Mouse (Mus musculus): ENCODE measurements around the gene Abraxas2. TPM values are rescaled to one million over a fixed set of nuclear protein-coding genes. Genes with fewer than 3 reads are reported as not detected.

The Abraxas2 gene
- 10 to 100 TPM; 26.6 to 27.8 TPM for total RNA-seq (2021)
- long read RNA-seq, transcript Abraxas2-201 (9 exons, 2,892 nt): major isoform, 47 of 55 reads
- long read RNA-seq, partial matches to known transcripts: 0 of 55 reads
- long read RNA-seq, other reads (novel, unspliced or antisense): 4 of 55 reads

GRCm38 (mm10) chr7:132859042-132859958 lies at the start of gene Abraxas2:
Gene Abraxas2 (plus strand): TSS chr7:132859225.
- peak; percentile 87 to 92 for DNase-seq (ENCODE audit: low spot score in 2 of 2)

GRCm38 (mm10) chr7:132809721-132810120 lies 49.3 kb upstream of the Abraxas2 start:
- no peak for DNase-seq (ENCODE audit: low spot score in 2 of 2)

- DNase-seq (ENCODE audit: low spot score in 2 of 2): peak in 1 of 2 experiments; percentile 72
These were observed 48.7 kb upstream of the Abraxas2 start for GRCm38 (mm10) chr7:132810368-132810767.

- DNase-seq (ENCODE audit: low spot score in 2 of 2): peak; percentile 83 to 95
These were observed 48.1 kb upstream of the Abraxas2 start for GRCm38 (mm10) chr7:132810879-132811278.

- DNase-seq (ENCODE audit: low spot score in 2 of 2): peak; percentile 58 to 76
These were observed 47.1 kb upstream of the Abraxas2 start for GRCm38 (mm10) chr7:132811716-132812618.

- peak in 1 of 2 experiments; percentile 56 for DNase-seq (ENCODE audit: low spot score in 2 of 2)
These were observed 46.2 kb upstream of the Abraxas2 start for GRCm38 (mm10) chr7:132812619-132813415.

- DNase-seq (ENCODE audit: low spot score in 2 of 2): peak; percentile 63 to 74
These were observed 45.5 kb upstream of the Abraxas2 start, which contains the start of gene Fam53b for GRCm38 (mm10) chr7:132813416-132814088. Gene Fam53b (minus strand): TSS chr7:132813886.

GRCm38 (mm10) chr7:132814089-132814450 lies 45.0 kb upstream of the Abraxas2 start:
- DNase-seq (ENCODE audit: low spot score in 2 of 2): no peak

GRCm38 (mm10) chr7:132815081-132815480 lies 43.9 kb upstream of the Abraxas2 start:
- DNase-seq (ENCODE audit: low spot score in 2 of 2): no peak

- no peak for DNase-seq (ENCODE audit: low spot score in 2 of 2)
These were observed 42.5 kb upstream of the Abraxas2 start for GRCm38 (mm10) chr7:132816528-132816927.

- no peak for DNase-seq (ENCODE audit: low spot score in 2 of 2)
These were observed 42.0 kb upstream of the Abraxas2 start for GRCm38 (mm10) chr7:132817056-132817455.

GRCm38 (mm10) chr7:132820692-132821091 lies 38.3 kb upstream of the Abraxas2 start:
- no peak for DNase-seq (ENCODE audit: low spot score in 2 of 2)

- DNase-seq (ENCODE audit: low spot score in 2 of 2): no peak
These were observed 35.2 kb upstream of the Abraxas2 start for GRCm38 (mm10) chr7:132823832-132824231.

GRCm38 (mm10) chr7:132824346-132825022 lies 34.5 kb upstream of the Abraxas2 start:
- DNase-seq (ENCODE audit: low spot score in 2 of 2): no peak

- DNase-seq (ENCODE audit: low spot score in 2 of 2): no peak
These were observed 28.1 kb upstream of the Abraxas2 start for GRCm38 (mm10) chr7:132830955-132831354.

- no peak for DNase-seq (ENCODE audit: low spot score in 2 of 2)
These were observed 17.7 kb upstream of the Abraxas2 start for GRCm38 (mm10) chr7:132841287-132841686.

GRCm38 (mm10) chr7:132842455-132842854 lies 16.6 kb upstream of the Abraxas2 start:
- no peak for DNase-seq (ENCODE audit: low spot score in 2 of 2)

GRCm38 (mm10) chr7:132843152-132843551 lies 15.9 kb upstream of the Abraxas2 start:
- no peak for DNase-seq (ENCODE audit: low spot score in 2 of 2)

GRCm38 (mm10) chr7:132852173-132852844 lies 6.7 kb upstream of the Abraxas2 start, which contains the start of gene Eef1akmt2:
Gene Eef1akmt2 (minus strand): TSS chr7:132852673.
- DNase-seq (ENCODE audit: low spot score in 2 of 2): peak; percentile 75 to 86
